Mouse (Mus musculus) T-helper 2 cell (primary cell): Measurements from ENCODE around the gene Dnajc4.

Experiments used
- in situ Hi-C: fragments of 300-600 bp; cut with MboI, MseI; formaldehyde crosslinking; loops from one replicate; pipeline ENCODE4 v1.15.1; 2025; ENCODE audit warnings: high pct_unique_total_duplicates

Gene Dnajc4

DNA sequence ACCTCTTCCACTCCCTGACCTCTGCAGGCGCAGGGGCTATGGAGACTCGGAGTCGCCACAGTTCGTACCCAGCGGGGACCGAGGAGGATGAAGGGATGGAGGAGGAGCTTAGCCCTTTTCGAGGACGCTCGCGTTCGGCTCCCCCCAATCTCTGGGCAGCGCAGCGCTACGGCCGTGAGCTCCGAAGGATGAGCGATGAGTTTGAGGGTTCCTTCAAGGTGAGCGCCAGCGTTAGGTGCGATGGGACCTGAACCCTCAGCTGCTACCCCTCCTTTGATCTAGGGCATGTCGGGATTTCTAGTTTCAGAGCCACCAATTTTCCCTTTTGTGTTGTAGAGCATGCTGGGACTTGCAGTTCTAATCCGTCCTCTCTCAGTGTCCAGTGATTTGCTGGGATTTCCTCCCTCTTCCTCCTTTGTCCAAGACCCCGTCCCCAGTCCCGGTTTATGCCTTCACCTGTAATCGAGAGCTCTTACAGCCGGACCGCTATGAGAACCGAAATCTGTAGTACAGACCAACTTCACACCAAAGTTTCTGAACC is 41.7 kb downstream of the Dnajc4 start:
- in situ Hi-C loops, result no loop called here

DNA sequence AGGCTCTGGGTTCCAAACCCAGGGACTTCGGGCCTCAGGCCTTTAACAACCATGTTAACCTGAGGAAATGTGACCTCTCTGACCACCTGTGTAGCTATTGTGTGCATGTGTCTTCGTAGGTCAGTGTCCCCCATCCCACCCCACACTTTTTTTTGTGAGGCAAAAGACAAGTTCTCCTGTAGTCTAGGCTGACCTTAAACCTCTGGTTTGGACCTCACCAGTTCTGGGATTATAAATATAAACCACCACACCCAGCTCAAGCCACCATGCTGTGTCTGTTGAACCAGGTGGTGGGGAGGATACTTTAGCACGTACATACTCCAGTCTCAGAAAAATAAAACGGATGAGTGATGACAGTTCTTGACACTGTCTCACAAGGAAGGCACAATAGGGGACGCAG is 42.4 kb downstream of the Dnajc4 start:
- in situ Hi-C loops, result no loop called here

DNA sequence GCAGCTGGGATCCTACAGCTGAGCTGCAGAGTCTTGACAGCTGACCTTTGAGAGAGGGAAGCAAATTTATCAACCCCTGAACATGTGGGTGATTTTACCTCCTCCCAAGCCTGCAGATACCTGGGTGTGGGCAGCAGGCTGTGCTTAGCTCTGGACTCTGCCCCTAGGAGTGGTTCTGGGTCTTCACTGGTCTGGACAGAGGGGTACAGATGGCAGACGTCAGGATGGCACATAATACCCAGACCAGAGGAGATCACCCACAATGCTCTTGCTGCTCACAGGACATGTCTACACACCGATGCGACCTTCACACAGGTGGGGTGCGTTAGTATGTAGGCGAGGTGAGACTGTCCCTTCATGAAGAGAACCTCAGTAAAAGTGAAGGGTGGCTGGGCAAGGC is 42.8 kb downstream of the Dnajc4 start:
- in situ Hi-C loops, result no loop called here

DNA sequence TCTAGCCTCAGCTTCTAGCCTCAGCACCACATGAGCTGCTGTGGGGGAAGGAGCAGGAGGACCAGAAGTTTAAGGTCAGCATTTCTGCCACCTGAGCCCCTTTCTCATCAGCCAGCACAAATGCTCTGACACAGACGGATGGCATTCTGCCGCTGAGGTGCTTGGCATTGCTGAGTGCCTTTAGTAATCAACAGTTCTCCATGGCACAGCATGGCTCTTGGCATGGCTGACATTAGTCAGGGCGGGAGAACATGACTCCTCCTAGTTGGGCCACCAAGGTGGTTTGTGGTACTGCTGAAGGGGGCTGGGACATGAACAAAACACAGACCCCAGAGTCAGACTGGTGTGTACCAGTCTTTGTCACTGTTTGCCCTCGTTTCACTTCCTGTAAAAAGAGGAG is 44.2 kb downstream of the Dnajc4 start:
- in situ Hi-C loops, result no loop called here

DNA sequence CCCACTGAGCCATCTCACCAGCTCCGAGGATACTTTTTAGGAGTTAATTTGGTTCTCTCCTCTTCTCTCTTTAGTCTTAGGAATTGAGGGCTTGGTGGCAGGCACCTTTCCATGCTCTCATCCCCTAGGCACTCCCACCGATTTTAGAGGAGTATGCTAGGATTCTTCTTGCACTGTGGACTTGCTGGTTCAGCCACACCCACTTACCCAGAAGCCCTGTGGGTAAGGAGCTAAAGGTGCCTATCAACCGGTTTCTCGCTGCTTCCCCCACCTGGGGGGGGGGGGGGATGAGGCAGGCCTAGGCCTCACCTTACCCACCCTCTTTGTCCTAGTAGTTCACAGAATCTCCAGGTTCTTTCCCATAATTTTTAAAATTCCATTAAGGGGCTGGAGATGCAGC is 44.6 kb downstream of the Dnajc4 start:
- in situ Hi-C loops, result no loop called here

DNA sequence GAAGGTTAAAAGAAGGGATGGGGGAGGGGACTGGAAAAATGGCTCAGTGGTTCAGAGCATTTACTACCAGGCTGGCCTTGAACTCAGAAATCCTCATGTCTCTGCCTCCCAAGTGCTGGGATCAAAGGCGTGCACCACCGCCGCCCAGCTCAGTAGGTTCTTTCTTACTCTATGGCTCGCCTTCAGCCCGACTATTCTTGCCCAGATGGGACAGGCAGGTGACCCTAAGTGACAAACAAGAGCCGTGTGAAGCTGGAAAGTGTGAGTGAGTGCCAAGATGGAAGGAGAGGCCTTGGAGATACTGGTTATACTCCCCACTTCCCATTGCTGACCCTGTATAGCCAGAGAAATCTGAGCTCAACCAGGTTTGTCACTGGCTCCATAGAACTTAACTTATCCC is 48.7 kb downstream of the Dnajc4 start:
- in situ Hi-C loops, result no loop called here

DNA sequence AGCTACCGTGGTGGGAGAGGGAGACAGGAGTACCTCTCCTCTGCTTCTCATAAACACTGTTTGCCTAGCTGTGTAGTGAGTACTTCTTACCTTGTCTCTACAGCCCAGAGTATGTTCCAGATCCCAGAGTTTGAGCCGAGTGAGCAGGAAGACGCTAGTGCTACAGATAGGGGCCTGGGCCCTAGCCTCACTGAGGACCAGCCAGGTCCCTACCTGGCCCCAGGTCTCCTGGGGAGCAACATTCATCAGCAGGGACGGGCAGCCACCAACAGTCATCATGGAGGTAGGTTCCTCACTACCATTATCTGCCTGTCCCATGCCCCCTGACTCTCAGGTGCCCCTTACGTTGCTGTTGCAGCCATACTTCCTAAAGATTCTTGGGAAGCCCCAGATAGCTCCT is 49.6 kb downstream of the Dnajc4 start:
- in situ Hi-C loops, result no loop called here

DNA sequence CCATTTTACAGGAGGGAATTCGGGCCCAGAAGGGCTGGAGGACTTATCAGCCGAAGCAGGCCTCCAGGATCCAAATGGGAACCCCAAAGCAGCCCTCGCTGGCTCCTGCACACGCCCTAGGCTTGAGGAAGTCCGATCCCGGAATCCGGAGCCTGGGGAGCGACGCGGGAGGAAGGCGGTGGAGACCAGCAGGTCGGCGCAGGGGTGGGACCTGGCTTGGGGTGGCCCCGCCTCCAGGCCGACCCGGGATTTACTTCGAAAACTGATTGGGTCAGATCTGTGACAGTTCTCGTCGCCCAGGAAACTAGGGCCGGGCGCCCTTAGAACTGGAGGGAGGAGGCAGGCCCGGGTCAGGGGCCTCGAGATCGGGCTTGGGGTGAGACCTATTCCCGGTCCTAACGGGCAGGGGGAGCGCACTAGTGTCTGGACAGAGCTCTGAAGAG is 50.1 kb downstream of the Dnajc4 start, which contains the start of gene Gpr137:
Gene Gpr137, minus strand, starts transcription at position 232 of the 443 bp plus-strand sequence.
- in situ Hi-C loops, result no loop called here

DNA sequence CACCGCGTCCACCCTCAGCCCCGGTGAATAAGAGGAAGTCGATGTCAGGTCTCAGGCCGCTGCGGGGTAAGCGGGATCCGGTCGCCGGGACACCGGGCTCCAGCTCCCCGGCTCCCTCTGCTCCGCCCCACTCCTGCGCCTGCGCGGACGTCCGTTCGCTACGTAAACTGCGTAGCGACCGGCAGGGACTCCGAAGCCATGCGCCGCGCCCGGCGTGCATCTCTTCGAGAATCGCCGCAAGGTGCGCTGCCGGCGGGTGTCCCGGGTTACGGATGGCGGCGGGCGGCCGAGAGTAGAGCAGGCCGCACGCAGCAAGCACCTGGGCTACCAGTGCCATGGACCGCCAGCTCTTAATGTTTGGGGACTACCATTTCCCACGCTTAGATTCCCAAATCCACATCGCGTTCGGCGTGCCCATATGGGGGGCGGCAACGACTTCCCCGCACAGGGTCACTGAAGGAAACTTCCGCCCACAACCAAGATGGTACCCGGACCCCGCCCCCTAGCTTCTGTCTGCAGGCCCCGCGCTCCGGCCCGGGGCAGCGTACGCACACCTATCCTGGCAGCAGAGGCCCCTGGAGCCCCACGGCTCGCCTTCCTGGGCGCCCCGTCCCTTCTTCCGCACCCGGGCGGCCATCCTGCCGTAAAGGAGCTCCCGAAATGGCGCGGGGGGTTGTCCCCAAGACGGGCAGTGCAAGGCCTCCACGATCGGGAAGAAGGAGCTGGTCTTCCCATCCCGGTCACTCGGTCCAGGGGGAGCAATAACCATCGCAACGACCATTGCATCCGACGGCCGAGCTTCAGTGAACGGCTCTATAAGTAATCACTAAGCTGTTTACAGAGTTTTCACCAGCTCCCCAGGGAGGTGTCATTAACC is 50.8 kb downstream of the Dnajc4 start, which contains the start of gene Bad:
Gene Bad, plus strand, starts transcription at position 490 of the 877 bp plus-strand sequence.
- in situ Hi-C loops, result no loop called here

DNA sequence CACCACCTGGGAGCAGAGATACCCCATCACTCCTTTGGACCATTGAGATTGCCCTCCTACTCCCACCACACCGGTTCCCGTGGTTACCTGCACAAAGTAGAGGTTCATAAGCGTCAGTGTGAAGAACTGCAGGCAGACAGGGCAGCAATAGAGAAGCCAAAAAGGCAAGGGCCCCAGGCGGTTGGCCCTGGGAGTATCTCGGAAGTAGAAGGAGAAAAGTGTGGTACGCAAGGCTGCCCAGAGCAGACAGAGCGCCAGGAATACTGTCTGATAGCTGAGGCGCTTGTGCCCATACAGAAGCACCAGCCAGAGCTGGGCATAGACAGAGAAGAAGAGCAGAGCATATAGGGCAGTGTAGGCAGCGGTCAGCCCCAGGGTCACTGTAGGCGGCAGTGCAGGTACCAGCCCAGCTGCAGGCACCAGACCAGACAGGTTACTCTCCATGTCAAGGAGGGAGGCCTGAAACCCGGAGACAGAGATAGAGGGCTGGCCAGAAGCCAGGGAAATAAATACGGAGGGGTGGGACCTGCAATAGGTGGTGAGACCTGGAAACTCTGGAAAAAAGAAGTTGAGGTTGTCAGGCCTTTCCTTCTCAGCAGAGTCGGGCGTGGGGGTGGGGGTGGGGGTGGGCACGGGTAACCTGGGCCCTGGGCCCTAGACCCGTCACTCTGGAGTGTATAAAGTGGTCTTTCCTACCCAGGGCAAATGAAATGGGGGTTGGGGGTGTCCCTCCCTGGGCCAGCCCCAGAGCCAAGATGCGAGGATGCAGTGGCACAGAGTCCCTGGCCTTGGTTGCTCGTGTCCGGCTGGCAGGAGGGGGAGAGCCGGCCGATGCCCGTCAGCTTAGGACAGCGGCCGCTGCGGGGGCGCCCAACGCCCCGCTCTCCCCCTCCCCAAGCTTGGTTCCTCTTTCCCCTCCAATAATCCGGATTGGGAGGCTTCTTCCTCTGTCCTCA is 51.7 kb downstream of the Dnajc4 start:
- in situ Hi-C loops, result no loop called here

DNA sequence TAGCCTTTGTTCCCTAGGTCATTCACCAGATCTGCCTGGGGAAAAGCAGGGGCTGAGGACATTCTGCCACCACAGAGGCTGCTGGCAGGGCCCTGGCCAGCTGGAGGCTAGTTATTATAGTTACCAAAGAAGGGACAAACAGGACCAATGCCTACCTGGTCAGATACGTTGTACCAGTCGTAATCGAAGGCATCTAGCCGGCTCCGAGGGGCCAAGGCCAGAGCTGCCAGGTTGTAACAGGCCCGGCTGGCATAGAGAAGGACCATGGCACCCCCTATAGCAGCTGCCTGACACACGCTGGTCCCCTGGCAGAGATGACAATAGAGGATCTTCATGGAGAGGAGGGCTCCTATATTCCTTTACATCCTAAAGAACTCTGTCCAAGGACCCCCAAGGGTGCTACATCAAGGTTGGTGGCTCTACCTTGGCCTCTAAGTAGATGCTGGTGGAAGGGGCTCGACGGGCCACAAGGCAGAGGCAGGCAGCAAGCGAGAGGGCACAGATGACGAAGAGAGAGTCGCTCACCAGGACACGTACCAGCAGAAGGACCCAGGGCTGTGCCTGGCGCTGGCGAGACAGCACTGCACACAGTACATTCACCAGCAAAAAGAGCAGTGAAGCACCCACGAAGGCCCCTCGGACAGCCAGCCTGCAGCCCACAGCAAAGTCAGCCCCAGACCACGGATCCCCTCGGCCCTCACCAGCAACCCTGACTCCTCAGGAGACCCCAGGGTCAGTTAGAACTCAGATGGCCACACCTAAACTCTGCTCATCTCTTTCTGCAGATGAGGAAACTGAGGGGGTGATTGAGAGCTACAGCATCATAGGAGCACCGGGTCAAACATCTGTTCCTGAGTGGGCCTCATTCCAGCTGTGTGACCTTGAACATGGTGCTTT is 53.0 kb downstream of the Dnajc4 start:
- in situ Hi-C loops, result loop anchor here (5.0 kb wide), 1 partner anchor 38 kb away; the partner anchor contains the start of gene Plcb3
